Comparison of ENCODE assay signal across 24 mouse cellular contexts in genomic region chr1:156186646-156187045, GRCm38 (mm10). TPM values are rescaled to one million over a fixed set of nuclear protein-coding genes. Genes with fewer than 3 reads are reported as not detected.
DNase-seq lines count a peak whose midpoint lies in the region; ATAC-seq and TF ChIP-seq lines count a peak whose summit lies in the region.
"Had no signal": no experiment of that assay in that cellular context is flagged by ENCODE, and none has a peak within 500 bp of the region (broad histone marks: within the 10 kb centered on the region; RNA-seq: fewer than 3 reads in every experiment).

No protein-coding gene starts in this region.

- no peak overlapping the region for H3K9ac ChIP-seq in forebrain, postnatal 0 days
- H3K9ac ChIP-seq in forebrain, embryonic 12.5 days, result no peak overlapping the region
- H3K9ac ChIP-seq: hindbrain, embryonic 12.5 days; hindbrain, embryonic 15.5 days had no signal

- H3K4me1 ChIP-seq in forebrain, postnatal 0 days (ENCODE audit: insufficient read depth), result peaks cover 19% of the 10 kb centered on the region; the same call in 1 of the 2 replicates
- peaks cover 38% of the 10 kb centered on the region for H3K4me1 ChIP-seq in forebrain, embryonic 12.5 days

- 0 out of 2 replicates have a peak, but pooled peaks have one; percentile 23 for ATAC-seq in forebrain, postnatal 0 days
- ATAC-seq in forebrain, embryonic 12.5 days (ENCODE audit: low FRiP score), result no peak
- ATAC-seq: forebrain, embryonic 14.5 days; Patski had no signal

- no peaks in the 10 kb centered on the region for H3K36me3 ChIP-seq in forebrain, postnatal 0 days (ENCODE audit: insufficient read depth)
- no peaks in the 10 kb centered on the region for H3K36me3 ChIP-seq in forebrain, embryonic 12.5 days (replicated peaks)
- H3K36me3 ChIP-seq: forebrain, embryonic 10.5 days; G1E; hindbrain, embryonic 12.5 days; hindbrain, embryonic 15.5 days had no signal

- no peak overlapping the region for H3K4me2 ChIP-seq in forebrain, postnatal 0 days (ENCODE audit: low read depth)
- no peak overlapping the region for H3K4me2 ChIP-seq in forebrain, embryonic 12.5 days
- H3K4me2 ChIP-seq: heart, embryonic 11.5 days; hindbrain, embryonic 12.5 days; hindbrain, embryonic 15.5 days had no signal

- H3K4me3 ChIP-seq in forebrain, postnatal 0 days (ENCODE audit: low read depth, low read length), result no peak overlapping the region
- no peak overlapping the region for H3K4me3 ChIP-seq in forebrain, embryonic 12.5 days (replicated peaks)
- H3K4me3 ChIP-seq: forebrain, embryonic 10.5 days; gastrocnemius, adult 2 months; hindbrain, embryonic 12.5 days; hindbrain, embryonic 15.5 days had no signal

- 0 out of 2 replicates have a peak, but pooled peaks cover 3% of the 10 kb centered on the region for H3K9me3 ChIP-seq in forebrain, postnatal 0 days (ENCODE audit: low read length)
- H3K9me3 ChIP-seq in forebrain, embryonic 12.5 days, result no peaks in the 10 kb centered on the region
- H3K9me3 ChIP-seq: G1E; hindbrain, embryonic 12.5 days; hindbrain, embryonic 15.5 days had no signal

- no peaks in the 10 kb centered on the region for H3K27me3 ChIP-seq in forebrain, postnatal 0 days (ENCODE audit: insufficient read depth, low read length)
- peaks cover 13% of the 10 kb centered on the region; the same call in 1 of the 2 replicates for H3K27me3 ChIP-seq in forebrain, embryonic 12.5 days
- H3K27me3 ChIP-seq: CH12.LX; hindbrain, embryonic 12.5 days; hindbrain, embryonic 15.5 days; Patski had no signal

- no peak overlapping the region for H3K27ac ChIP-seq in forebrain, postnatal 0 days (ENCODE audit: low read depth, low read length)
- no peak overlapping the region for H3K27ac ChIP-seq in forebrain, embryonic 12.5 days
- H3K27ac ChIP-seq: forebrain, embryonic 10.5 days; gastrocnemius, adult 2 months; hindbrain, embryonic 12.5 days; hindbrain, embryonic 15.5 days had no signal

- WGBS in forebrain, postnatal 0 days, result 90% methylated on average over 3 of the region's 3 CpGs
- WGBS in forebrain, embryonic 12.5 days, result 87% methylated on average over 3 of the region's 3 CpGs

- no peak for DNase-seq in forebrain, postnatal 0 days
- peak; percentile 53 for DNase-seq in layer of hippocampus, adult 9-11 months
- no peak for DNase-seq in layer of hippocampus, postnatal 10 days (ENCODE audit: low spot score in 2 of 2)
- peak; percentile 44 to 75 for DNase-seq in right cerebral cortex, postnatal 10 days (ENCODE audit: low spot score in 2 of 2)
- no peak for DNase-seq in right cerebral cortex, postnatal 36 days (ENCODE audit: low spot score in 2 of 2)
- peak; percentile 54 for DNase-seq in brain, adult 2 months (ENCODE audit: low read depth, low spot score)
- DNase-seq: adrenal gland, postnatal 10 days; adrenal gland, postnatal 36 days; B cell, adult 2 months; cerebellum, adult 11 months; cerebellum, adult 2 months; gastrocnemius, adult 2 months; gastrocnemius, postnatal 14 days; heart, adult 11 months had no signal

- TF ChIP-seq CTCF in forebrain, postnatal 0 days (IDR thresholded peaks at IDR 0.05; ENCODE audit: low read depth), result no peak

RNA-seq across cellular contexts. Expression of gene Fam163a, which starts 18.2 kb away (rescaled TPM):
- total RNA-seq in forebrain, postnatal 0 days (2014; rRNA removed), result 3.8 and 5.2 TPM in 2 replicates
- 4.8 and 6.9 TPM in 2 replicates for polyA plus RNA-seq in forebrain, postnatal 0 days (2015; fragmentation: Nextera tagmentation; extraction: Ambion mirVana)
- 2.7 and 3.7 TPM in 2 replicates for polyA plus RNA-seq in forebrain, embryonic 12.5 days (2016; fragmentation: Nextera tagmentation; extraction: Ambion mirVana)
- total RNA-seq in layer of hippocampus, postnatal 10 days (2021), result 10 to 100 TPM; 29.0 to 35.8 TPM
- total RNA-seq: CH12.LX; gastrocnemius, adult 2 months; gastrocnemius, postnatal 14 days; hematopoietic stem cell, adult 5-6 weeks had no signal
- polyA plus RNA-seq: G1E, Patski had no signal

Comparison
In these comparisons a context has a peak if more than half of its experiments do, and no peak if none do; other contexts are left out.
1. DNase-seq: peak in layer of hippocampus, adult 9-11 months (single experiment), right cerebral cortex, postnatal 10 days (2 of 2) and brain, adult 2 months (single experiment); none in forebrain, postnatal 0 days (single experiment), layer of hippocampus, postnatal 10 days (0 of 2) and right cerebral cortex, postnatal 36 days (0 of 2).